Mouse (Mus musculus): ENCODE measurements around the gene Ets1. TPM values are rescaled to one million over a fixed set of nuclear protein-coding genes. Genes with fewer than 3 reads are reported as not detected.

Gene Ets1
- polyA plus RNA-seq, 1 experiment from 2014 or later = 20.3 TPM

DNA sequence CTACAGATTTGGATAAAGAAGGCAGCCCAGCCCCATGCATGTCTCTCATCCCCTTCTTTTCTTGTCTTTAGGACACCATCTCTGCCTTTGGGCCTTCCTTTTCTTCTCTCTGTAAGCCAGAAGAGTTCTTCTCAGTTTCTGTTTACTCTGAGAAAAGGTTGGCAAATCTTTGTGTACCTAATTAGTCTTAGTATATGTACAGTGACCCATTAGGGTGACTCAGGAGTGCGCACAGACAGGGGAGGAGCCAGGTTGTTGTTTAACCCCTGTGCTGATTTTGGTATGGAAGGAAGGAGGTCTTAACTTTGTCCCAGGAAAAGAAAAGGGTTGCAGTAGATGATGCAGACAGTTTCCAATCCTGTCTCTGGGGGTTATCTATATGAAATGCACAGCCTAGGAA, 86.2 kb downstream of the Ets1 start:
- Histone ChIP-seq H3K27me3 (no peaks in the 10 kb centered on the region), H3K4me3 (no peak overlapping the region), H3K4me2 (replicated peaks) (no peak overlapping the region), H3K9me3 (no peaks in the 10 kb centered on the region), H3K36me3 (no peaks in the 10 kb centered on the region), H3K4me1 (peaks cover 6% of the 10 kb centered on the region; the same call in 1 of the 2 replicates), H3K27ac (replicated peaks) (no peak overlapping the region), H3K9ac (replicated peaks) (no peak overlapping the region)
- ATAC-seq (replicated peaks) = no peak
- 85% methylated on average over 1 of the region's 1 CpGs for WGBS

DNA sequence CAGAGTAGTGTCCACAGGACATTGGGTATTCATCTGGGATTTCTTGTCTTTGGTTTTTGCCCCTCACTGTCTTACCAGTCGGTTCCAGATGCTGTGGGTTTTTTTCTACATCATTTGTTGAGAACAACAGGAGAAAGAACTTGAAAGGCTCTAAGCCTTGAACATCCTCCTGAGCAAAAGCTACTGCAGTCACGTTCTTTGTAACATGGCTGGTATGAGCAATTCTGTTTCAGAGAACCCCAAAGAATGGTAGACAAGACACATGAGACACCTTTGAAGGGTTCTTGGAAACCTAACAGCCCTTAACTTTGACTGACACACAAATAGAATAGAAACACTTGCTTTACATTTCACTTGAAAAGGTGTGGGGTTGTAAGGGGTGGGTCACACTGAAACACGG, 86.9 kb downstream of the Ets1 start:
- Histone ChIP-seq H3K9ac (replicated peaks) (no peak overlapping the region), H3K9me3 (no peaks in the 10 kb centered on the region), H3K4me1 (0 out of 2 replicates have a peak, but pooled peaks cover 2% of the 10 kb centered on the region), H3K27me3 (no peaks in the 10 kb centered on the region), H3K4me3 (no peak overlapping the region), H3K36me3 (no peaks in the 10 kb centered on the region), H3K27ac (replicated peaks) (no peak overlapping the region), H3K4me2 (replicated peaks) (no peak overlapping the region)
- WGBS = 61% methylated on average over 3 of the region's 3 CpGs
- ATAC-seq (replicated peaks) = no peak

DNA sequence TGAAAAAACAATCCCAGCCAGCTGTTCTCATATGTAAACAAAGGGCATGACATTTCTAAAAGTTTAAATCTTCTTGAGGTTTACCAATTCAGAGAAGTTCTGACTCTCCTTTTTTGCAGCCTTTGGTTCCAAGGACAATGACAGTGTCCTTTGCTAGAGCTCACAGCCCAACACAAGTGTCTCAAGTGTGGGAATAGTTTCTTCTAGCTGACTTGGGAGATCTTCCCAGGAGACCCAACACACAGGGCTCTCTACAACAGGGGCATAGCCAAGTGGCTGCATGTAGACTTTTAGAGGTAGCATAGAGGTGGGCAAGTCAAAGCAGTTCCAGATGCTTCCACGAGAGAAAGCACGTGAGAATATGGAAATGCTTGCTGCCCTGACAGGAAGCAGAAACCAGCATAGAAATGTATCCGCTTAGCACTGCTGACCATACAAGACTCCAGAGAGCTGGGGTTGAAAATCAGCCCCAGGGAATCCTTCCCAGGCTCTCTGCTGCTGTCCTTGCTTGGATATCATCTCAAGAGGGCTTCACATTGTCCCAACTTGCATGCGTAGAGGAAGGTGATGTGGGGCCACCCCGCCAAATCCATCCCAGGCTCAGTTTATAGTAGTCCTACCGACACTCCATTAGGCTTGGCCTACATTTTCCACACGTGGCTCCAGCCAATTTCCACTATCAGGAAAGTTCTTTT, 88.3 kb downstream of the Ets1 start:
- peaks cover 8% of the 10 kb centered on the region; the same call in 1 of the 2 replicates for H3K4me1 ChIP-seq
- no peak overlapping the region for H3K9ac ChIP-seq (replicated peaks)
- no peak overlapping the region for H3K27ac ChIP-seq (replicated peaks)
- no peak overlapping the region for H3K4me2 ChIP-seq (replicated peaks)
- H3K36me3 ChIP-seq = no peaks in the 10 kb centered on the region
- WGBS = 93% methylated on average over 7 of the region's 7 CpGs
- no peak for ATAC-seq (replicated peaks)
- no peaks in the 10 kb centered on the region for H3K27me3 ChIP-seq
- no peaks in the 10 kb centered on the region for H3K9me3 ChIP-seq
- no peak overlapping the region for H3K4me3 ChIP-seq

DNA sequence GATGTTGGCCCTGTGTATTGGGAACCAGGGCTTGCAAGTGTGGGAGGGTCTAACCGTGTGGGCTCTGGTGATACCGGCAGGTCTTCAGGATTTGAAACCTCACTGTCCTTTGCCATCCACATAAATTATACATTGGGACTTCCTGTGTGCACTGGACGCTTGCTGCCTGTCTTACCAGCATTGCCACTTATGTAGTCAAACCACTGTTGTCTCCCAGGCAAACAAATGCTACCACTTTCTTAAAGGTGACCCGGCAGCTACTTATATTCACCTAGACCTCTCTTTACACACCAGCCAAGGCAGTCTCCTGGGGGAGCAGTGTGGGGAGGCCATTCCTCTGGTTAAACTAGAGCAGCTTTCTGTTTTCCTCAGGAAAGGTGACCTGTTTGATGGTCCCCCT, 89.9 kb downstream of the Ets1 start:
- Histone ChIP-seq H3K36me3 (no peaks in the 10 kb centered on the region), H3K4me3 (no peak overlapping the region), H3K9ac (replicated peaks) (no peak overlapping the region), H3K27me3 (no peaks in the 10 kb centered on the region), H3K9me3 (no peaks in the 10 kb centered on the region), H3K4me1 (peaks cover 8% of the 10 kb centered on the region; the same call in 1 of the 2 replicates), H3K4me2 (replicated peaks) (no peak overlapping the region), H3K27ac (replicated peaks) (no peak overlapping the region)
- WGBS = 93% methylated on average over 4 of the region's 4 CpGs
- ATAC-seq (replicated peaks) = no peak

DNA sequence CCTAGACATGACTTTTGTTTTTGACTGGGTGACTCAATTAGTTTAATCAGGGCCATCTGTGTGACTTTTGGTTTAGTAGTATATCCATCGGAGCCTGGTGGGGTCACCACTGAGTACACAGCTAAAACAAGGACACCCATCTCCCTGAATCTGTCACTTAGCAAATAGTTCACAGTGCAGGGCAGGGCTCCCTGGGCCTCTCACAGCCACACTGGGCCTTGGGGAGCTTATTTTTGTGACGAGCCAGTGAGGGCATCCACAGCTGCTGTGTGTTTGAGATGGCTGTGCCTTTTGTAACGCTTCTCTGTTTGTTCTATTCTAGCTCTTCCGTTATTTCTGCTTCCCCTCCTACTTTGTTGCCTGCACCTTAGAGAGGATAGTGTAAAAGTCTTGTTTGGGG, 90.6 kb downstream of the Ets1 start:
- no peaks in the 10 kb centered on the region for H3K9me3 ChIP-seq
- peaks cover 8% of the 10 kb centered on the region; the same call in 1 of the 2 replicates for H3K4me1 ChIP-seq
- H3K27ac ChIP-seq (replicated peaks) = no peak overlapping the region
- H3K36me3 ChIP-seq = no peaks in the 10 kb centered on the region
- no peaks in the 10 kb centered on the region for H3K27me3 ChIP-seq
- ATAC-seq (replicated peaks) = no peak
- H3K4me3 ChIP-seq = no peak overlapping the region
- WGBS = 80% methylated on average over 4 of the region's 4 CpGs
- H3K9ac ChIP-seq (replicated peaks) = no peak overlapping the region
- H3K4me2 ChIP-seq (replicated peaks) = no peak overlapping the region

DNA sequence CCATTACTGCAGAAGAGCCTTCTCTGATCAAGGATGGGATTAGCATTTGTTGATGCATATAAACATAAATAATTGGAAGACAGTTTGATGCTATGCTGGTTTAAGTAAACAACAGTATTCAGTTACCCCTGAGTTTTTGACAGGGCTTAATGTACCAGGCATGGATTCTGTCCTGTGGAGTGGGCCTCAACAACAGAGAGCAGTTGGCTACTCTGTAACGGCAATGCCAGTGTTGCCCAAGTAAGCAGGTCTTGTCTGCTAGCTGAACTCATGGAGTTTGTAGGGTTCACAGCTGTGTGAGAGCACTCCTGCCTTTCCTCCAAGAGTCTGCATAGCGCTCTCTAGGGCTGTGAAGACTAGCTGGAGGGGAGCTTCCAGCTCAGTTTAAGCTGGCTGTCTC, 91.0 kb downstream of the Ets1 start:
- H3K9ac ChIP-seq (replicated peaks) = no peak overlapping the region
- ATAC-seq (replicated peaks) = no peak
- no peak overlapping the region for H3K27ac ChIP-seq (replicated peaks)
- H3K27me3 ChIP-seq = no peaks in the 10 kb centered on the region
- no peak overlapping the region for H3K4me3 ChIP-seq
- no peak overlapping the region for H3K4me2 ChIP-seq (replicated peaks)
- H3K4me1 ChIP-seq = peaks cover 8% of the 10 kb centered on the region; the same call in 1 of the 2 replicates
- WGBS = 88% methylated on average over 2 of the region's 2 CpGs
- no peaks in the 10 kb centered on the region for H3K9me3 ChIP-seq
- no peaks in the 10 kb centered on the region for H3K36me3 ChIP-seq

DNA sequence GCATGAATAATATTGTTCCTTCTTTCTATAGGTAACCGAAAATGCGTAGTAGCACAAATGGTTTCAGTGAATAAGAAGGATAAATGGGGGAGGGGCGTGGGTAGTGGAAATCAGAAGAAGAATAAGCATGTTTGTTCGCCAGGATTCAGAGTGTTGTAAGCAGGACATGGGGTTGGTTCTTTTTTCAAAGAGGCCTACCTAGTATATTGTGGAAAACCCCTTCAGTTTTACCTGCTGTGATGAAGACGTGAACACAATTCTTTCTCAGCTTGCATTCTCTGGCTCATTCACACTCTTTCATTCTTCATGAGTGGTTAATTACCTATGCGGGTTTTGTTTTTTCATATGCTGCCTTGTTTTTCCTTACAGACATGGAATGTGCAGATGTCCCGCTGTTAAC, 92.3 kb downstream of the Ets1 start:
- WGBS = 36% methylated on average over 7 of the region's 7 CpGs
- H3K4me1 ChIP-seq = peaks cover 8% of the 10 kb centered on the region; the same call in 1 of the 2 replicates
- no peak for ATAC-seq (replicated peaks)
- H3K27me3 ChIP-seq = no peaks in the 10 kb centered on the region
- no peak overlapping the region for H3K4me3 ChIP-seq
- H3K4me2 ChIP-seq (replicated peaks) = no peak overlapping the region
- H3K27ac ChIP-seq (replicated peaks) = no peak overlapping the region
- no peak overlapping the region for H3K9ac ChIP-seq (replicated peaks)
- H3K36me3 ChIP-seq = no peaks in the 10 kb centered on the region
- H3K9me3 ChIP-seq = no peaks in the 10 kb centered on the region

DNA sequence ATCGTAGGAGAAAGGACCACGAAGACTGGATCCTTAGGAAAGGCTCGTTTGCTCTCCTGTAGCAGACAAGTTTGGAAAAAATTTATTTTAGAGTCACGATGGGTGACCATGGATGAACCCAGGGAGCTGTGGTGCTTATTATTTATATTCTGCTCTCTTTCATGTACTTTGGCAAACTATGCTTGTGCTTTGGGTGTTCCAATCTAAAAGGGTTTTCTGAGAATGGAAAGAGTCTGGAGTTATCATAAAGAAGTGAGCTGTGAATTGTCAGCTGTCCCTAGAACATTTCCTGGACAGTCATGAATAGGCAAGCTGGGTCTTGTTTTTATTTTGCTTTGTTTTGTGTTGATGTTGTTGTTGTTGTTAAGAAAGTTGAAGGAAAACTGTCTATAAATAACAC, 92.8 kb downstream of the Ets1 start:
- Histone ChIP-seq H3K4me1 (peaks cover 8% of the 10 kb centered on the region; the same call in 1 of the 2 replicates), H3K9ac (replicated peaks) (no peak overlapping the region), H3K4me3 (no peak overlapping the region), H3K36me3 (no peaks in the 10 kb centered on the region), H3K27ac (replicated peaks) (no peak overlapping the region), H3K9me3 (no peaks in the 10 kb centered on the region), H3K4me2 (replicated peaks) (no peak overlapping the region), H3K27me3 (no peaks in the 10 kb centered on the region)
- ATAC-seq (replicated peaks) = no peak
- WGBS = 39% methylated on average over 4 of the region's 4 CpGs

DNA sequence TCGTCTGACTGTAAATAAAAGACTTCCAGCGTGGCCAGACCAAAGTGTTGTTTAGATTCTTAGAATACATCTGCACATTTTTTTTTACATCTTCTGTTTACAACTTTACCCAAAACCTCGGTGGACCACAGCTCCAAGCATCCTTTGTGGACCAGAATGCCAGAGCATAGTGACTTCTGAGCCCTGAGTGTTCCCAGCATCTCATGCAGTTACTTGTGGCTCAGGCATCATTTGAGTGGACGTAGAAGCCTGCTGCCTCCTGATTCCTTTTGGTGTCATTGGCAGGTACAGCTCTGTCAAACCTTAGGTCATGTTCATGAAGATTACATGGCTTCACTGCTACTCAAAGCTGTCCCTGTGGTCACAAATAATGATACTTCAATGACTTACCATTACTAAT, 93.2 kb downstream of the Ets1 start:
- Histone ChIP-seq H3K4me2 (replicated peaks) (no peak overlapping the region), H3K36me3 (no peaks in the 10 kb centered on the region), H3K9me3 (no peaks in the 10 kb centered on the region), H3K27ac (replicated peaks) (no peak overlapping the region), H3K9ac (replicated peaks) (no peak overlapping the region), H3K27me3 (no peaks in the 10 kb centered on the region), H3K4me1 (peaks cover 8% of the 10 kb centered on the region; the same call in 1 of the 2 replicates), H3K4me3 (no peak overlapping the region)
- no peak for ATAC-seq (replicated peaks)
- WGBS = 72% methylated on average over 4 of the region's 4 CpGs

DNA sequence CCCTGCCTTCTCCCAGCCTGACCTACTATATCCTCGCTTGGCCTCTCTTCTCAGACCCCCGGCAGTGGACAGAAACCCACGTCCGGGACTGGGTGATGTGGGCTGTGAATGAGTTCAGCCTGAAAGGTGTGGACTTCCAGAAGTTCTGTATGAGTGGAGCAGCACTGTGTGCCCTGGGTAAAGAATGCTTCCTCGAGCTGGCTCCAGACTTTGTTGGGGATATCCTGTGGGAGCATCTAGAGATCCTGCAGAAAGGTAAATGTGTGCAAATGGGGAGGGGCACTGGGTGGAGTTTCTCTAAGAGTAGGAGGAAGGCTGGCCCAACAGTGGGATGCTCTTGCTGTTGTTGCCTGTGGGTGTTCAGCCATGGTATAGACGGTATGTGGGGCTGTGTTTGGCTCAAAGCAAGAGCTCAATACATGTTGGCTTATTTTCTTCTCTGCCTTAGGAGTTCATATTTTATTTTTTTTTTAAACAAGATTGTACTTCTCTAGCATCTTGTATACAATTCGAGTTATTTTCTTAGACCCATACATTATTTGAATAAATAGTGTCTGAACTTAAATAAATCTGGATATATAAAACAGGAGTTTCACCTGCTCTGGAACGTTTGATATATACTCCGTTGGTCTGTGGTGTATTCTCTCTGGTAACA, 94.1 kb downstream of the Ets1 start:
- H3K36me3 ChIP-seq = no peaks in the 10 kb centered on the region
- no peak overlapping the region for H3K4me3 ChIP-seq
- no peaks in the 10 kb centered on the region for H3K27me3 ChIP-seq
- H3K9me3 ChIP-seq = no peaks in the 10 kb centered on the region
- H3K4me1 ChIP-seq = peaks cover 8% of the 10 kb centered on the region; the same call in 1 of the 2 replicates
- WGBS = 81% methylated on average over 9 of the region's 9 CpGs
- H3K4me2 ChIP-seq (replicated peaks) = no peak overlapping the region
- H3K9ac ChIP-seq (replicated peaks) = no peak overlapping the region
- no peak for ATAC-seq (replicated peaks)
- H3K27ac ChIP-seq (replicated peaks) = no peak overlapping the region

DNA sequence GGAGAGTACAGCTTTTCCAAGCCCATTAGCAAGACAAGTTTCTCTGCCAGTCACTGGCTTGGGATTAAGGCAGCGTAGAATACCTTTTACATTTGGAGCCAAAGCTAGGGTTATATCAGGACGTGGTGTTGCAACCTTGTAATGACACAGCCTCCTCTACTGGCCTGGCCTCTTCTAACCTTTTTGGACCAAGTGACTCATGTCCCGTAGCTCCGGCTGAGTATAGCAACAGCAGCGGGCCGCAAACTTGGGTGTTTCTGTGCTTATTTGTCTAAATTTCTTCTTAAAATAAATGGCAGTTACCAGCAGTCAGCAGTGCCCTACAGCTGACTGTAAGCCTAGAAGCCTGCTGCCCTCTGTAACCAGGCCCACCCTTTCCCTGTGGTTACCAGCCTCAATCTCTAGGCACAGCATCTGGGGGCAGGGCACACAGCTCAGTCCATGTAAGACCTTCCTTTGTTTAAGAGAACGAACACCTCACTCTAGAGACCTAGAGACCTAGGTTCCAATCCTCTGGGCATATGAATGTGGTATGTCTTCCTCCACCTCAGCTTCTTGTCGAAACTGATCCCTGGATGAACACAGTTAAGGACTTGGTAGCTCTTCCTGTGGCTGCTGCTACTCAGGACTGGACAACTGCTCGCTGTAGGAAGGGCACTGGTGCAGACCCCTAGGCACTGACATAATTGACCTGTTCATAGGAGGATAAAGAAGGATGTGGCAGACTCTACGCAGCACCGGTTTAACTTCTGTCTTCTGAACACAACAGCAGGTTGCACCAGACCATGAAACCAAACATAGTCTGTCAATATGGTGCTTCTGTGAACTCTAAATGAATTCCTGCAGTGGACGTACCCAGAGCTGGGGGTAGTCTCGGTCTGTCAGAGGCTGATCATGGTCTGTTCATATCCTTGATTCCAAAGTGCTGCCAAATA, 94.9 kb downstream of the Ets1 start:
- peaks cover 8% of the 10 kb centered on the region; the same call in 1 of the 2 replicates for H3K4me1 ChIP-seq
- ATAC-seq (replicated peaks) = no peak
- WGBS = 90% methylated on average over 13 of the region's 13 CpGs
- H3K4me2 ChIP-seq (replicated peaks) = no peak overlapping the region
- H3K9ac ChIP-seq (replicated peaks) = no peak overlapping the region
- H3K4me3 ChIP-seq = no peak overlapping the region
- no peaks in the 10 kb centered on the region for H3K27me3 ChIP-seq
- no peaks in the 10 kb centered on the region for H3K9me3 ChIP-seq
- no peaks in the 10 kb centered on the region for H3K36me3 ChIP-seq
- H3K27ac ChIP-seq (replicated peaks) = no peak overlapping the region

DNA sequence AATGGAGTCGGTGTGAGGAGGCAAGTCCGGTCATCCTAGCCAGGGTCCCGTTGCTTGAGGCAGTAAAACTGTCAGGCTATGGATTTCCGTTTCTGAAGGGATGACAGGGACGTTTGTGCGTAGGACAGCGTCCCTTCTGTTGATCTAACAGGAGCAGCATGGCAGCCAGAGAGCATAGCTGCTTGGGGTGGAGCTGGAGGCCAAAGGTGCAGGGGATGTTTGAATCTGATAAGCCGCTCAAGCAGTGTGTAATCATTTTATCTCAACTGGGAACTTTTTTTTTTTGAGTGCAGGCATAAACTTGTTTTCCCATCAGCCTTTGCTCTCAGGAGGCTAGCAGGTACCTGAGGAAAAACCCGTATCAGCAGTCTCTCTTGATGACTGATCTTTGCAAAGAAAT, 95.8 kb downstream of the Ets1 start:
- Histone ChIP-seq H3K4me2 (replicated peaks) (no peak overlapping the region), H3K9me3 (no peaks in the 10 kb centered on the region), H3K4me3 (no peak overlapping the region), H3K27ac (replicated peaks) (no peak overlapping the region), H3K9ac (replicated peaks) (no peak overlapping the region), H3K27me3 (no peaks in the 10 kb centered on the region), H3K36me3 (no peaks in the 10 kb centered on the region), H3K4me1 (peaks cover 8% of the 10 kb centered on the region; the same call in 1 of the 2 replicates)
- WGBS = 69% methylated on average over 9 of the region's 9 CpGs
- no peak for ATAC-seq (replicated peaks)
